Mouse (Mus musculus) bone marrow, adult 2 months (tissue): Measurements from ENCODE around the gene Agpat1. TPM values are rescaled to one million over a fixed set of nuclear protein-coding genes. Genes with fewer than 3 reads are reported as not detected.

ENCODE experiments used
- H3K27ac ChIP-seq: fragments of 200-500 bp; 2 replicates; pipeline ENCODE4 v1.5.1; 2012; ENCODE audit warnings: low read depth, mild to moderate bottlenecking, control low read depth, inconsistent platforms, low read length; ENCODE audit not compliant: control insufficient read depth, poor library complexity, insufficient read depth
- H3K4me1 ChIP-seq: fragments of 200-500 bp; 2 replicates; pipeline ENCODE4 v1.6.1; 2011; ENCODE audit warnings: low read length; ENCODE audit not compliant: control insufficient read depth, insufficient read depth
- H3K4me3 ChIP-seq: fragments of 200-500 bp; replicated peaks from 2 replicates; pipeline ENCODE3; 2011; ENCODE audit warnings: mild to moderate bottlenecking, low read depth, low read length, control low read depth; ENCODE audit not compliant: control insufficient read depth
- CTCF ChIP-seq: fragments of 200-500 bp; IDR thresholded peaks from 2 replicates; pipeline ENCODE4 v1.5.1; 2011; ENCODE audit warnings: low read length, control low read depth; ENCODE audit not compliant: control insufficient read depth, insufficient read depth
- POLR2A ChIP-seq: fragments of 200-500 bp; IDR thresholded peaks from 2 replicates; pipeline ENCODE4 v1.6.1; 2011; ENCODE audit warnings: low read depth, mild to moderate bottlenecking, control low read depth, low read length, borderline replicate concordance; ENCODE audit not compliant: control insufficient read depth
- WGBS: fragments of 180-500 bp; shearing (Covaris S2); methylation state at CpG from one replicate; pipeline ENCODE4 v1.1.7; 2018; 5-methylcytosine and 5-hydroxymethylcytosine counted together
- polyA plus RNA-seq: library from polyadenylated mRNA; stranded (reverse); fragments of >200 nt; gene quantifications from 2 replicates; pipeline ENCODE4 v1.2.4, GENCODE M21; 2011; ENCODE audit warnings: low replicate concordance; ENCODE audit not compliant: missing spikeins, insufficient read depth, insufficient read length

Agpat1 gene
- polyA plus RNA-seq, 1 experiment, result 66.7 TPM

DNA sequence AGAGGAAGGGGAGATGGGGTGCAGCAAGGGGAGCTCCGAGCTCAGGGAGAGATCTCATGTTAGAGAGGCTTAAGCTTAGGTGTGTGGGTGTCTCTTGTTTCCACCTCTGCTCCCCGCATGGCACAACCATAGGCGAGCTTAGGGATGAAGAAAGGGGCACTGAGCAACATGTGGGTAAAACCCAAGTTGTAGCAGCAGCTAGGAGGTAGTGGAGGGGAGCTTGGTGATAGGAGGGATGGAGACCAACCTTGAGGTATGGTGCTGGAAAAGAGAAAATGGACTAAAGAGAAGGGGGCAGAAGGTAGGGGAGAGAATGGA, 55.8 kb downstream of the Agpat1 start:
- Histone ChIP-seq H3K4me3 (no peak overlapping the region), H3K27ac (no peak overlapping the region), H3K4me1 (no peaks in the 10 kb centered on the region)
- 48% methylated on average over 3 of the region's 3 CpGs for WGBS
- TF ChIP-seq POLR2A (no peak), CTCF (no peak)

GRCm38 (mm10) chr17:34660259-34660820, 56.3 kb downstream of the Agpat1 start:
- 32% methylated on average over 11 of the region's 11 CpGs for WGBS
- no peak for TF ChIP-seq CTCF
- TF ChIP-seq POLR2A, result no peak
- Histone ChIP-seq H3K4me1 (no peaks in the 10 kb centered on the region), H3K4me3 (no peak overlapping the region), H3K27ac (no peak overlapping the region)

DNA sequence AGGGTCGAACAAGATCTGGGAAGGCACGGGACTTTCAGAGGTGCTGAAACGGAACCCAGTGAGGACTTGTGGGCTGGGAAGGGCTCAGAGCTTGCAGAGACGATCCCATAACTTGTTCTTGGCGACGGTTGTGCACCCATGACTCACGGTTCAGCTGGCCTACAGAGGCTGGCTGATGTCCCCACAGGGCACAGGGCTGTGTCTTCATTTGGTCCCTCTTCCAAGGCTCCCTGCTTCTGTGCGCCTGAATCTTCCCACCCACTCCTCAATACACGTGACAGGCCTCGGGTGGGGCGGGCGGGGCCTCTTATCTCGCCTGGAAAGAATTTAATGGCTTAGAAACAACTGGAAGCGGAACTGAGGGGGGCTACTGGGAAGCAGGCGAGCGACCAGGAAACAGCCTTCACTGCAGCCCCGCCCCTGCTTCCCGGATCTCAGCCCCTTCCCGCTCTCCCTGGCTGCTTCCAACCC, 57.1 kb downstream of the Agpat1 start:
- no peak for TF ChIP-seq POLR2A
- TF ChIP-seq CTCF, result no peak
- Histone ChIP-seq H3K4me1 (no peaks in the 10 kb centered on the region), H3K27ac (no peak overlapping the region), H3K4me3 (no peak overlapping the region)
- 6% methylated on average over 19 of the region's 19 CpGs for WGBS

DNA sequence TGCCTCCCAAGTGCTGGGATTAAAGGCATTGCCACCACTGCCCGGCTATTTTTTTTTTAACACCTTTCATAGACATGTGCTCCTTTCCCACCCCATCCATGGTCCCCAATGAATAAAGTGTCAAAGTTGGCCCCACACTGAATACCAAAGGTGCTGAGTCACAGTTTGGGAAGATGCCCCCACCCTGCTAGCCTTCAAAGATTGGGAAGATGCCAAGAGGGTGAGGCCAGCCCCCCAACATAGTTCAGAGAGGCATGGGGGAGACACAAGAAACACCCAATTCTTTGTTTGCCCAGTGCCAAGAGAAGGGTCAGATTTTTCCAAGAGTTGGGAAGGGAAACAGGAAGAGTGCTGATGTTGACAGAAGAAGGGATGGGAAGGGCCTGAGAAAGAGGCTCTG, 58.4 kb downstream of the Agpat1 start:
- H3K4me3 ChIP-seq, result no peak overlapping the region
- TF ChIP-seq CTCF (no peak), POLR2A (no peak)
- 72% methylated on average over 1 of the region's 1 CpGs for WGBS
- no peak overlapping the region for H3K27ac ChIP-seq
- no peaks in the 10 kb centered on the region for H3K4me1 ChIP-seq

- Histone ChIP-seq H3K27ac (no peak overlapping the region), H3K4me1 (no peaks in the 10 kb centered on the region), H3K4me3 (no peak overlapping the region)
- TF ChIP-seq POLR2A (no peak), CTCF (no peak)
- 71% methylated on average over 8 of the region's 8 CpGs for WGBS
Measured at GRCm38 (mm10) chr17:34662978-34663377, 58.9 kb downstream of the Agpat1 start.

Other genes with a start within 250 kb of the Agpat1 start
- 1.1 and 1.8 TPM in 2 replicates for gene Btnl2, start 249.4 kb upstream of the Agpat1 start, polyA plus RNA-seq
- not detected in 2 replicates for gene Btnl1, start 227.1 kb upstream of the Agpat1 start, polyA plus RNA-seq
- 0.92 and 3.7 TPM in 2 replicates for gene BC051142, start 205.4 kb upstream of the Agpat1 start, polyA plus RNA-seq
- gene Btnl4, start 126.9 kb upstream of the Agpat1 start, polyA plus RNA-seq, result 0.65 and 1.2 TPM in 2 replicates
- gene Btnl6, start 86.9 kb upstream of the Agpat1 start, polyA plus RNA-seq, result 1.9 TPM in 1 of 2 replicates, not detected in the other
- gene Notch4, start 40.0 kb upstream of the Agpat1 start, polyA plus RNA-seq, result 1.0 and 7.5 TPM in 2 replicates
- 85.2 and 156 TPM in 2 replicates for gene Gpsm3, start 14.5 kb upstream of the Agpat1 start, polyA plus RNA-seq
- 50.3 and 95.1 TPM in 2 replicates for gene Pbx2, start 13.0 kb upstream of the Agpat1 start, polyA plus RNA-seq
- gene Ager, start 6.4 kb upstream of the Agpat1 start, polyA plus RNA-seq, result 12.2 and 16.3 TPM in 2 replicates
- 36.4 and 42.3 TPM in 2 replicates for gene Rnf5, start 572 bp upstream of the Agpat1 start, polyA plus RNA-seq
- 4.2 and 7.2 TPM in 2 replicates for gene Egfl8, start 11.7 kb downstream of the Agpat1 start, polyA plus RNA-seq
- 12.6 and 16.6 TPM in 2 replicates for gene Ppt2, start 24.2 kb downstream of the Agpat1 start, polyA plus RNA-seq
- 2.9 and 4.5 TPM in 2 replicates for gene Prrt1, start 25.3 kb downstream of the Agpat1 start, polyA plus RNA-seq
- 4.6 and 13.6 TPM in 2 replicates for gene Fkbpl, start 40.5 kb downstream of the Agpat1 start, polyA plus RNA-seq
- 22.4 and 40.2 TPM in 2 replicates for gene Atf6b, start 42.9 kb downstream of the Agpat1 start, polyA plus RNA-seq
- gene Tnxb, start 66.3 kb downstream of the Agpat1 start, polyA plus RNA-seq, result 0.17 TPM in 1 of 2 replicates, not detected in the other
- gene C4b, start 139.6 kb downstream of the Agpat1 start, polyA plus RNA-seq, result 10.9 and 11.5 TPM in 2 replicates
- gene Cyp21a1, start 200.3 kb downstream of the Agpat1 start, polyA plus RNA-seq, result not detected in 2 replicates
- 44.0 and 63.6 TPM in 2 replicates for gene Stk19, start 232.7 kb downstream of the Agpat1 start, polyA plus RNA-seq
- gene Dxo, start 232.8 kb downstream of the Agpat1 start, polyA plus RNA-seq, result 52.4 and 73.3 TPM in 2 replicates
- 31.0 and 67.7 TPM in 2 replicates for gene Skiv2l, start 245.9 kb downstream of the Agpat1 start, polyA plus RNA-seq
- gene Nelfe, start 246.1 kb downstream of the Agpat1 start, polyA plus RNA-seq, result 13.1 and 42.2 TPM in 2 replicates